In genomic region chr12:56534311-56534650, GRCm38 (mm10) we compare ENCODE assay signal across 9 mouse cellular contexts. TPM values are rescaled to one million over a fixed set of nuclear protein-coding genes. Genes with fewer than 3 reads are reported as not detected.
DNase-seq lines count a peak whose midpoint lies in the region; ATAC-seq lines count a peak whose summit lies in the region.
"Had no signal": no experiment of that assay in that cellular context is flagged by ENCODE, and none has a peak within 500 bp of the region (broad histone marks: within the 10 kb centered on the region; RNA-seq: fewer than 3 reads in every experiment).

No protein-coding gene starts in this region.

- peak overlapping the region; percentile 50; the same call in 1 of the 2 replicates for H3K4me2 ChIP-seq in liver, embryonic 12.5 days
- H3K4me2 ChIP-seq in stomach, embryonic 16.5 days (ENCODE audit: low read depth, low read length) = peak overlapping the region; percentile 49

- H3K9me3 ChIP-seq in megakaryocyte, embryonic 14.5 days = peaks cover 7% of the 10 kb centered on the region
- H3K9me3 ChIP-seq in liver, embryonic 12.5 days (replicated peaks) = no peaks in the 10 kb centered on the region
- H3K9me3 ChIP-seq in stomach, embryonic 16.5 days (replicated peaks; ENCODE audit: control insufficient read depth, low read length) = no peaks in the 10 kb centered on the region

- peaks cover 95% of the 10 kb centered on the region for H3K27me3 ChIP-seq in megakaryocyte, embryonic 14.5 days (replicated peaks)
- H3K27me3 ChIP-seq in liver, embryonic 12.5 days (replicated peaks) = peaks cover 100% of the 10 kb centered on the region
- peaks cover 88% of the 10 kb centered on the region for H3K27me3 ChIP-seq in stomach, embryonic 16.5 days (ENCODE audit: control insufficient read depth, insufficient read depth, low read length)

- peak; percentile 51 for DNase-seq in embryo, embryonic 9.5 days (ENCODE audit: extremely low spot score)
- DNase-seq in embryo, embryonic 10 days (ENCODE audit: low spot score) = no peak
- DNase-seq in thymus, postnatal 4 days = no peak
- no peak for DNase-seq in urinary bladder, postnatal 10 days (ENCODE audit: low spot score)
- DNase-seq: thymus, postnatal 25 days had no signal

- no peak for ATAC-seq in megakaryocyte, adult 5-6 weeks (ENCODE audit: poor library complexity, severe bottlenecking)
- no peak for ATAC-seq in liver, embryonic 12.5 days
- ATAC-seq in stomach, embryonic 16.5 days (ENCODE audit: insufficient read depth, low FRiP score) = no peak

- 1% methylated on average over 24 of the region's 24 CpGs for WGBS in liver, embryonic 12.5 days (ENCODE audit: insufficient replicate concordance)
- under 1% methylated on average over 24 of the region's 24 CpGs for WGBS in stomach, embryonic 16.5 days

- H3K4me1 ChIP-seq in megakaryocyte, embryonic 14.5 days = peaks cover 35% of the 10 kb centered on the region
- H3K4me1 ChIP-seq in liver, embryonic 12.5 days = no peaks in the 10 kb centered on the region
- 0 out of 2 replicates have a peak, but pooled peaks cover 7% of the 10 kb centered on the region for H3K4me1 ChIP-seq in stomach, embryonic 16.5 days (ENCODE audit: control insufficient read depth, insufficient read depth, low read length)

- no peaks in the 10 kb centered on the region for H3K36me3 ChIP-seq in megakaryocyte, embryonic 14.5 days (replicated peaks; ENCODE audit: low read length)
- H3K36me3 ChIP-seq in liver, embryonic 12.5 days = no peaks in the 10 kb centered on the region
- no peaks in the 10 kb centered on the region for H3K36me3 ChIP-seq in stomach, embryonic 16.5 days (ENCODE audit: control insufficient read depth, insufficient read depth, low read length)

- H3K4me3 ChIP-seq in megakaryocyte, embryonic 14.5 days (replicated peaks) = peak overlapping the region; percentile 65
- H3K4me3 ChIP-seq in liver, embryonic 12.5 days = peak overlapping the region; percentile 29; the same call in 1 of the 2 replicates
- H3K4me3 ChIP-seq in stomach, embryonic 16.5 days (replicated peaks; ENCODE audit: low read length) = peak overlapping the region; percentile 34; the same call in 1 of the 2 replicates

- H3K27ac ChIP-seq in liver, embryonic 12.5 days = no peak overlapping the region
- H3K27ac ChIP-seq in stomach, embryonic 16.5 days (ENCODE audit: low read length) = no peak overlapping the region

- no peak overlapping the region for H3K9ac ChIP-seq in liver, embryonic 12.5 days
- no peak overlapping the region for H3K9ac ChIP-seq in stomach, embryonic 16.5 days (ENCODE audit: low read length)

RNA-seq across cellular contexts. Expression of gene Nkx2-1, which starts 2.4 kb away (rescaled TPM):
- polyA plus RNA-seq in megakaryocyte, embryonic 14.5 days (2012; ENCODE audit: insufficient read depth, low replicate concordance) = not detected in 2 replicates
- not detected in 2 replicates for total RNA-seq in megakaryocyte, adult 5-6 weeks (2015)
- not detected in 2 replicates for total RNA-seq in megakaryocyte, adult 5-6 weeks (2017)
- not detected in 2 replicates for polyA plus RNA-seq in liver, embryonic 12.5 days (2016; fragmentation: Nextera tagmentation; extraction: Ambion mirVana)
- not detected in 2 replicates for polyA plus RNA-seq in stomach, embryonic 16.5 days (2015; fragmentation: Nextera tagmentation; extraction: Ambion mirVana)
